Mouse (Mus musculus): Measurements from ENCODE around the gene Arid1b.

Arid1b gene

GRCm38 (mm10) chr17:5305783-5306477, 311.8 kb downstream of the Arid1b start:
- in situ Hi-C loops (cut with MboI, MseI) = no loop called here

- in situ Hi-C loops (cut with MboI, MseI) = no loop called here
These were observed 315.8 kb downstream of the Arid1b start for GRCm38 (mm10) chr17:5309930-5310329.

- in situ Hi-C loops (cut with MboI, MseI) = no loop called here
These were observed 316.3 kb downstream of the Arid1b start for GRCm38 (mm10) chr17:5310425-5310888.

- in situ Hi-C loops (cut with MboI, MseI) = no loop called here
These were observed 316.9 kb downstream of the Arid1b start for GRCm38 (mm10) chr17:5311062-5311461.

- in situ Hi-C loops (cut with MboI, MseI) = no loop called here
These were observed 318.2 kb downstream of the Arid1b start for GRCm38 (mm10) chr17:5312307-5312706.

GRCm38 (mm10) chr17:5314735-5315134, 320.6 kb downstream of the Arid1b start:
- in situ Hi-C loops (cut with MboI, MseI) = no loop called here

GRCm38 (mm10) chr17:5316489-5316888, 322.4 kb downstream of the Arid1b start:
- in situ Hi-C loops (cut with MboI, MseI) = no loop called here

- in situ Hi-C loops (cut with MboI, MseI) = no loop called here
These were observed 327.6 kb downstream of the Arid1b start for GRCm38 (mm10) chr17:5321589-5322225.

- in situ Hi-C loops (cut with MboI, MseI) = no loop called here
These were observed 328.5 kb downstream of the Arid1b start for GRCm38 (mm10) chr17:5322594-5322993.

- in situ Hi-C loops (cut with MboI, MseI) = no loop called here
These were observed 329.6 kb downstream of the Arid1b start for GRCm38 (mm10) chr17:5323746-5324145.

GRCm38 (mm10) chr17:5324236-5324876, 330.2 kb downstream of the Arid1b start:
- in situ Hi-C loops (cut with MboI, MseI) = no loop called here

- in situ Hi-C loops (cut with MboI, MseI) = no loop called here
These were observed 332.6 kb downstream of the Arid1b start for GRCm38 (mm10) chr17:5326689-5327088.

- in situ Hi-C loops (cut with MboI, MseI) = no loop called here
These were observed 333.5 kb downstream of the Arid1b start for GRCm38 (mm10) chr17:5327480-5328180.

- in situ Hi-C loops (cut with MboI, MseI) = no loop called here
These were observed 335.3 kb downstream of the Arid1b start for GRCm38 (mm10) chr17:5329478-5329877.

- in situ Hi-C loops (cut with MboI, MseI) = no loop called here
These were observed 335.9 kb downstream of the Arid1b start for GRCm38 (mm10) chr17:5330063-5330462.

- in situ Hi-C loops (cut with MboI, MseI) = no loop called here
These were observed 336.5 kb downstream of the Arid1b start for GRCm38 (mm10) chr17:5330644-5331043.

- in situ Hi-C loops (cut with MboI, MseI) = no loop called here
These were observed 337.3 kb downstream of the Arid1b start for GRCm38 (mm10) chr17:5331387-5331786.

- in situ Hi-C loops (cut with MboI, MseI) = no loop called here
These were observed 340.4 kb downstream of the Arid1b start for GRCm38 (mm10) chr17:5334567-5334966.

GRCm38 (mm10) chr17:5344426-5344825, 350.3 kb downstream of the Arid1b start:
- in situ Hi-C loops (cut with MboI, MseI) = no loop called here

GRCm38 (mm10) chr17:5345810-5346209, 351.7 kb downstream of the Arid1b start:
- in situ Hi-C loops (cut with MboI, MseI) = loop anchor here (5.0 kb wide), 1 partner anchor 51 kb away; no protein-coding TSS in a partner anchor

- in situ Hi-C loops (cut with MboI, MseI) = no loop called here
These were observed 358.8 kb downstream of the Arid1b start for GRCm38 (mm10) chr17:5352901-5353300.

- in situ Hi-C loops (cut with MboI, MseI) = no loop called here
These were observed 366.6 kb downstream of the Arid1b start for GRCm38 (mm10) chr17:5360759-5361158.

Data from regulatory T cell (primary cell).